ENCODE assay signal across 8 mouse cellular contexts in genomic region chr13:73847465-73847836, GRCm38 (mm10). TPM values are rescaled to one million over a fixed set of nuclear protein-coding genes. Genes with fewer than 3 reads are reported as not detected.
DNase-seq lines count a peak whose midpoint lies in the region; ATAC-seq and TF ChIP-seq lines count a peak whose summit lies in the region.

TSS of gene Nkd2 (minus strand) at chr13:73847631.

- peak; percentile 83 for TF ChIP-seq CTCF in gastrocnemius, adult 2 months (IDR thresholded peaks at IDR 0.05)

- H3K27ac ChIP-seq in gastrocnemius, adult 2 months = peak within 1 kb of the TSS; percentile 74
- no peak within 1 kb of the TSS for H3K27ac ChIP-seq in hindbrain, embryonic 15.5 days (replicated peaks)

- H3K4me2 ChIP-seq in hindbrain, embryonic 15.5 days = peak within 1 kb of the TSS; percentile 95

- DNase-seq in WW6 (ENCODE audit: low read depth, low spot score) = peak; percentile 46
- DNase-seq in cerebellum, postnatal 4 days (ENCODE audit: low spot score in 2 of 2) = peak; percentile 83 to 84
- peak; percentile 88 for DNase-seq in gastrocnemius, adult 2 months
- peak; percentile 74 to 83 for DNase-seq in layer of hippocampus, postnatal 25 days (ENCODE audit: extremely low spot score in 1 of 2, low spot score in 1 of 2)
- peak; percentile 91 for DNase-seq in lung, postnatal 10 days
- peak; percentile 85 for DNase-seq in retina, postnatal 1 day
- peak; percentile 81 to 84 for DNase-seq in thymus, postnatal 36 days

- intact Hi-C loops in gastrocnemius, adult 2 months (cut with DNase I) = no loop called here

- H3K27me3 ChIP-seq in hindbrain, embryonic 15.5 days = peaks cover 7% of the 10 kb centered on the region

- ATAC-seq in hindbrain, embryonic 15.5 days (ENCODE audit: low FRiP score, low read depth) = peak; percentile 88

- no peaks in the 10 kb centered on the region for H3K36me3 ChIP-seq in hindbrain, embryonic 15.5 days

- 1% methylated on average over 38 of the region's 38 CpGs for WGBS in hindbrain, embryonic 15.5 days

- H3K9me3 ChIP-seq in hindbrain, embryonic 15.5 days = no peaks in the 10 kb centered on the region

- H3K9ac ChIP-seq in hindbrain, embryonic 15.5 days = peak within 1 kb of the TSS; percentile 65

- H3K4me1 ChIP-seq in hindbrain, embryonic 15.5 days (replicated peaks) = peaks cover 11% of the 10 kb centered on the region

- peak within 1 kb of the TSS; percentile 74 for H3K4me3 ChIP-seq in gastrocnemius, adult 2 months
- peak within 1 kb of the TSS; percentile 80 for H3K4me3 ChIP-seq in hindbrain, embryonic 15.5 days

RNA-seq across cellular contexts. Expression of gene Nkd2, which starts in this region (rescaled TPM):
- total RNA-seq in gastrocnemius, adult 2 months (2021) = 1 to 10 TPM; 1.0 to 1.1 TPM
- polyA plus RNA-seq in hindbrain, embryonic 15.5 days (2015; fragmentation: Nextera tagmentation; extraction: Ambion mirVana) = 14.9 and 17.1 TPM in 2 replicates
- 1 to 10 TPM; 5.1 to 8.3 TPM for total RNA-seq in layer of hippocampus, postnatal 25 days (2021)
